Mouse (Mus musculus): Measurements from ENCODE around the gene Agpat3.

GRCm38 (mm10) chr10:78321133-78321757 is 31.0 kb downstream of the Agpat3 start:
- TF ChIP-seq CTCF (IDR thresholded peaks at IDR 0.05; ENCODE audit: borderline replicate concordance, insufficient read depth, low read length) = no peak
- TF ChIP-seq POLR2A (IDR thresholded peaks at IDR 0.05; ENCODE audit: low read depth, low read length) = no peak
